Mouse (Mus musculus) CH12.LX (cell line): Measurements from ENCODE around the gene Cnr1.

Experiments
- CTCF ChIP-seq, 2 experiments: IDR thresholded peaks in 1 of 2; conservative IDR thresholded peaks in 1 of 2; 2 replicates each; pipeline ENCODE4 v1.5.1; 2011 to 2012; ENCODE audit warnings: low read depth in 2 of 2, low read length in 2 of 2, improper control_type of control experiment in 1 of 2, inconsistent platforms in 1 of 2, mild to moderate bottlenecking in 1 of 2, moderate library complexity in 1 of 2
- ELF1 ChIP-seq: IDR thresholded peaks from 2 replicates; pipeline ENCODE4 v1.6.1; 2014; ENCODE audit warnings: low read depth, mild to moderate bottlenecking, inconsistent platforms, low read length, improper control_type of control experiment
- EP300 ChIP-seq: IDR thresholded peaks from 2 replicates; pipeline ENCODE4 v1.6.1; 2011; ENCODE audit warnings: low read length, improper control_type of control experiment
- GABPA ChIP-seq: IDR thresholded peaks from 2 replicates; pipeline ENCODE4 v1.6.1; 2012; ENCODE audit warnings: low read depth, low read length, improper control_type of control experiment, inconsistent platforms; ENCODE audit not compliant: insufficient replicate concordance
- MAX ChIP-seq: IDR thresholded peaks from 2 replicates; pipeline ENCODE4 v1.6.1; 2011; ENCODE audit warnings: low read length, improper control_type of control experiment
- MEF2A ChIP-seq: IDR thresholded peaks from 2 replicates; pipeline ENCODE4 v1.6.1; 2014; ENCODE audit warnings: low read depth, mild to moderate bottlenecking, inconsistent platforms, low read length, improper control_type of control experiment, borderline replicate concordance
- MXI1 ChIP-seq: IDR thresholded peaks from 2 replicates; pipeline ENCODE4 v1.6.1; 2011; ENCODE audit warnings: mild to moderate bottlenecking, low read depth, low read length, improper control_type of control experiment
- MYC ChIP-seq: IDR thresholded peaks from 2 replicates; pipeline ENCODE4 v1.6.1; 2011; ENCODE audit warnings: low read depth, mild to moderate bottlenecking, improper control_type of control experiment, low read length
- POLR2A ChIP-seq: IDR thresholded peaks from 2 replicates; pipeline ENCODE4 v1.6.1; 2011; ENCODE audit warnings: low read depth, mild to moderate bottlenecking, improper control_type of control experiment, low read length
- RAD21 ChIP-seq: IDR thresholded peaks from 2 replicates; pipeline ENCODE4 v1.6.1; 2011; ENCODE audit warnings: low read depth, mild to moderate bottlenecking, low read length, improper control_type of control experiment, moderate library complexity
- TCF12 ChIP-seq: IDR thresholded peaks from 2 replicates; pipeline ENCODE4 v1.6.1; 2014; ENCODE audit warnings: low read depth, mild to moderate bottlenecking, inconsistent platforms, low read length, improper control_type of control experiment
- USF1 ChIP-seq: IDR thresholded peaks from 2 replicates; pipeline ENCODE4 v1.6.1; 2014; ENCODE audit warnings: low read depth, mild to moderate bottlenecking, inconsistent platforms, low read length, improper control_type of control experiment
- ZKSCAN1 ChIP-seq: IDR thresholded peaks from 2 replicates; pipeline ENCODE4 v1.6.1; 2012; ENCODE audit warnings: low read depth, inconsistent platforms, low read length, improper control_type of control experiment, borderline replicate concordance
- ZMIZ1 ChIP-seq: IDR thresholded peaks from 2 replicates; pipeline ENCODE4 v1.6.1; 2012; ENCODE audit warnings: low read depth, mild to moderate bottlenecking, inconsistent platforms, low read length, improper control_type of control experiment

DNA sequence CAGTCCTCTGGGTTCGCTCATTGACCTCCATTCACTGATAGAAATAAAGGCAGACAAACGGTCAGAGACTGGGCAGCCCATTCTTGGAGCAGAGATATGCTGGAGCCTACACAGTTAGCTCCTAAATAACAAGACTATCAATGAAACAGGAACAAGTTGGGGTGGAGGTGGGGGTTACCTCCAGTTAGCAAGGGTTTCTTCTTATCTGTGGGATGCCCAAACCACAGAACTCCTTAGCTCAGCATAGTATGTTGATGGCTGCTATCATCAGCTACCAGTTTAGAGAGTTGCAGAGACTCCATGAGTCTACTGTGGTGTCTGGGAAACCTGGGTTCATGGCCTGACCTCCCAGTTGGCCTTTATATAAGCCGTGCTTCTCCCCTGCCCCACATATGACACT lies 33.0 kb downstream of the Cnr1 start:
- TF ChIP-seq POLR2A = no peak
- TF ChIP-seq RAD21 = no peak
- no peak for TF ChIP-seq EP300
- TF ChIP-seq CTCF (conservative IDR thresholded peaks at IDR 0.05 in 1 of 2, IDR thresholded peaks at IDR 0.05 in 1 of 2; ENCODE audit: low read depth in 2 of 2, low read length in 2 of 2) = no peak
- no peak for TF ChIP-seq MAX
- TF ChIP-seq USF1 = no peak
- TF ChIP-seq ELF1 = no peak
- TF ChIP-seq MEF2A = no peak
- TF ChIP-seq TCF12 = no peak
- TF ChIP-seq MYC = no peak
- no peak for TF ChIP-seq ZMIZ1
- no peak for TF ChIP-seq MXI1
- no peak for TF ChIP-seq ZKSCAN1
- TF ChIP-seq GABPA = no peak
